Mouse (Mus musculus) CH12.LX (cell line): ENCODE results near the gene Ulk4.

Source experiments
- MXI1 ChIP-seq: IDR thresholded peaks from 2 replicates; pipeline ENCODE4 v1.6.1; 2011; ENCODE audit warnings: mild to moderate bottlenecking, low read depth, low read length, improper control_type of control experiment
- POLR2A ChIP-seq: IDR thresholded peaks from 2 replicates; pipeline ENCODE4 v1.6.1; 2011; ENCODE audit warnings: low read depth, mild to moderate bottlenecking, improper control_type of control experiment, low read length
- USF1 ChIP-seq: IDR thresholded peaks from 2 replicates; pipeline ENCODE4 v1.6.1; 2014; ENCODE audit warnings: low read depth, mild to moderate bottlenecking, inconsistent platforms, low read length, improper control_type of control experiment

DNA sequence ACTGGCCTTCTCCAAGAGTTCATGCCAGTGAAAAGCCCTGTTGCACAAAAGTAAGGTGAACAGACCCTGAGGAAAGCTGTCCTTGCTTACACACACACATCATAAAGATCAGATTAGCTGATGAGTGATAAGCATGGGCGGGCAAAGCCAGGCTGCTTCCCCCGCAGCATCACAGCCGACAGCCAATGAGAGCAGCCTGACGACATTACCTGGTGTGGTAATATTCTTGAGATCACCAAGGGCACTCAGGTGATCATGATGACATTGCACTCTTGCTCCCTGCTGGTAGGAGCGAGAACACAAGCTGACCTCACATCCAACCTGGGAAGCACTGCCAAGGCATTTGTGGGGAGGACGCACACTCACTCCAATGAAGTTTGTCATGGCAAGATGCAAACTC is 104.9 kb downstream of the Ulk4 start:
- no peak for TF ChIP-seq MXI1
- TF ChIP-seq POLR2A, result no peak
- no peak for TF ChIP-seq USF1
